7 mouse cellular contexts compared by ENCODE assay signal in genomic region chr19:24174896-24175295, GRCm38 (mm10). TPM values are rescaled to one million over a fixed set of nuclear protein-coding genes. Genes with fewer than 3 reads are reported as not detected.
DNase-seq lines count a peak whose midpoint lies in the region; ATAC-seq and TF ChIP-seq lines count a peak whose summit lies in the region.

No protein-coding gene starts in this region.

- 5% methylated on average over 13 of the region's 13 CpGs for WGBS in embryonic facial prominence, embryonic 15.5 days
- 11% methylated on average over 13 of the region's 13 CpGs for WGBS in hindbrain, embryonic 12.5 days
- under 1% methylated on average over 13 of the region's 13 CpGs for WGBS in liver, embryonic 11.5 days
- 13% methylated on average over 13 of the region's 13 CpGs for WGBS in neural tube, embryonic 12.5 days

- TF ChIP-seq CTCF in E14TG2a.4 (conservative IDR thresholded peaks at IDR 0.05; ENCODE audit: low read length): no peak

- H3K27me3 ChIP-seq in E14TG2a.4 (ENCODE audit: insufficient read depth, low read length): peaks cover 18% of the 10 kb centered on the region
- H3K27me3 ChIP-seq in embryonic facial prominence, embryonic 15.5 days: no peaks in the 10 kb centered on the region
- 0 out of 2 replicates have a peak, but pooled peaks cover 5% of the 10 kb centered on the region for H3K27me3 ChIP-seq in hindbrain, embryonic 12.5 days
- no peaks in the 10 kb centered on the region for H3K27me3 ChIP-seq in liver, embryonic 11.5 days (replicated peaks; ENCODE audit: control insufficient read depth, insufficient read depth, low read length)
- no peaks in the 10 kb centered on the region for H3K27me3 ChIP-seq in neural tube, embryonic 12.5 days (replicated peaks)

- peak overlapping the region; percentile 83 for H3K4me3 ChIP-seq in E14TG2a.4 (replicated peaks; ENCODE audit: low read length)
- H3K4me3 ChIP-seq in embryonic facial prominence, embryonic 15.5 days (replicated peaks): peak overlapping the region; percentile 80
- H3K4me3 ChIP-seq in hindbrain, embryonic 12.5 days: peak overlapping the region; percentile 80
- peak overlapping the region; percentile 75 for H3K4me3 ChIP-seq in liver, embryonic 11.5 days (ENCODE audit: low read depth, low read length)
- H3K4me3 ChIP-seq in neural tube, embryonic 12.5 days: peak overlapping the region; percentile 74; the same call in 1 of the 2 replicates

- peak overlapping the region; percentile 77 for H3K27ac ChIP-seq in embryonic facial prominence, embryonic 15.5 days (replicated peaks)
- no peak overlapping the region for H3K27ac ChIP-seq in hindbrain, embryonic 12.5 days
- H3K27ac ChIP-seq in liver, embryonic 11.5 days (ENCODE audit: low read depth, low read length): no peak overlapping the region
- no peak overlapping the region for H3K27ac ChIP-seq in neural tube, embryonic 12.5 days

- no peak for ATAC-seq in embryonic facial prominence, embryonic 15.5 days (ENCODE audit: insufficient number of reproducible peaks, low FRiP score, low TSS enrichment, low read depth)
- no peak for ATAC-seq in hindbrain, embryonic 12.5 days (ENCODE audit: low FRiP score)
- ATAC-seq in liver, embryonic 11.5 days (replicated peaks; ENCODE audit: low FRiP score): no peak
- ATAC-seq in neural tube, embryonic 12.5 days (ENCODE audit: low FRiP score, low read depth): no peak

- H3K9me3 ChIP-seq in E14TG2a.4 (ENCODE audit: low read length): no peaks in the 10 kb centered on the region
- H3K9me3 ChIP-seq in embryonic facial prominence, embryonic 15.5 days (replicated peaks): no peaks in the 10 kb centered on the region
- no peaks in the 10 kb centered on the region for H3K9me3 ChIP-seq in hindbrain, embryonic 12.5 days (replicated peaks)
- no peaks in the 10 kb centered on the region for H3K9me3 ChIP-seq in liver, embryonic 11.5 days (ENCODE audit: control insufficient read depth, low read length)
- no peaks in the 10 kb centered on the region for H3K9me3 ChIP-seq in neural tube, embryonic 12.5 days

- no peak overlapping the region for H3K9ac ChIP-seq in embryonic facial prominence, embryonic 15.5 days
- no peak overlapping the region for H3K9ac ChIP-seq in hindbrain, embryonic 12.5 days
- no peak overlapping the region for H3K9ac ChIP-seq in liver, embryonic 11.5 days (ENCODE audit: low read depth, low read length)
- no peak overlapping the region for H3K9ac ChIP-seq in neural tube, embryonic 12.5 days

- peak overlapping the region; percentile 83 for H3K4me2 ChIP-seq in embryonic facial prominence, embryonic 15.5 days (replicated peaks)
- H3K4me2 ChIP-seq in hindbrain, embryonic 12.5 days (replicated peaks): peak overlapping the region; percentile 69
- H3K4me2 ChIP-seq in liver, embryonic 11.5 days: peak overlapping the region; percentile 78
- H3K4me2 ChIP-seq in neural tube, embryonic 12.5 days (replicated peaks): peak overlapping the region; percentile 75

- peaks cover 85% of the 10 kb centered on the region for H3K4me1 ChIP-seq in E14TG2a.4 (replicated peaks; ENCODE audit: low read depth, low read length)
- H3K4me1 ChIP-seq in embryonic facial prominence, embryonic 15.5 days: peaks cover 19% of the 10 kb centered on the region
- H3K4me1 ChIP-seq in hindbrain, embryonic 12.5 days: peaks cover 23% of the 10 kb centered on the region
- H3K4me1 ChIP-seq in liver, embryonic 11.5 days (replicated peaks; ENCODE audit: control insufficient read depth, insufficient read depth, low read length): peaks cover 5% of the 10 kb centered on the region; the same call in 1 of the 2 replicates
- peaks cover 18% of the 10 kb centered on the region for H3K4me1 ChIP-seq in neural tube, embryonic 12.5 days

- H3K36me3 ChIP-seq in E14TG2a.4 (ENCODE audit: insufficient read depth, low read length): peaks cover 11% of the 10 kb centered on the region
- H3K36me3 ChIP-seq in embryonic facial prominence, embryonic 15.5 days: no peaks in the 10 kb centered on the region
- no peaks in the 10 kb centered on the region for H3K36me3 ChIP-seq in hindbrain, embryonic 12.5 days
- H3K36me3 ChIP-seq in liver, embryonic 11.5 days (ENCODE audit: control insufficient read depth, insufficient read depth, low read length): no peaks in the 10 kb centered on the region
- H3K36me3 ChIP-seq in neural tube, embryonic 12.5 days: no peaks in the 10 kb centered on the region

- peak; percentile 3 for DNase-seq in B cell, adult 2 months
- DNase-seq in liver, embryonic 11.5 days (ENCODE audit: low spot score): peak; percentile 41
- DNase-seq in gastrocnemius, postnatal 4 days (ENCODE audit: low spot score in 2 of 2): no peak

RNA-seq across cellular contexts. Expression of gene Tjp2, which starts 49.9 kb away (rescaled TPM):
- 18.3 and 19.2 TPM in 2 replicates for polyA plus RNA-seq in embryonic facial prominence, embryonic 15.5 days (2015; fragmentation: Nextera tagmentation; extraction: Ambion mirVana)
- 26.7 and 28.7 TPM in 2 replicates for polyA plus RNA-seq in hindbrain, embryonic 12.5 days (2016; fragmentation: Nextera tagmentation; extraction: Ambion mirVana)
- polyA plus RNA-seq in liver, embryonic 11.5 days (2014; fragmentation: Nextera tagmentation; extraction: Ambion mirVana): 14.0 and 14.2 TPM in 2 replicates
- 25.5 and 28.4 TPM in 2 replicates for polyA plus RNA-seq in neural tube, embryonic 12.5 days (2016; fragmentation: Nextera tagmentation; extraction: Ambion mirVana)
- total RNA-seq in gastrocnemius, postnatal 4 days (2021): 10 to 100 TPM; 15.8 to 19.5 TPM

Comparison
In these comparisons a context has a peak if more than half of its experiments do, and no peak if none do; other contexts are left out.
1. DNase-seq: peak in B cell, adult 2 months (2 of 2) and liver, embryonic 11.5 days (single experiment); none in gastrocnemius, postnatal 4 days (0 of 2).
2. Peak in every context shown above with its lines, with median percentiles within 50 percentile points of each other: H3K4me3 ChIP-seq and H3K4me2 ChIP-seq.